Mouse (Mus musculus) naive thymus-derived CD4-positive, alpha-beta T cell, adult 2 months (primary cell): ENCODE data around the gene Olfr1148.

ENCODE experiments used
- DNase-seq: peaks from one replicate; pipeline ENCODE4 v3.0.0-alpha.2; 2011; ENCODE audit warnings: low read depth

Gene Olfr1148

GRCm38 (mm10) chr2:87830233-87830632, at the start of gene Olfr1148:
Olfr1148 (plus strand) TSS chr2:87830533.
- no peak for DNase-seq

DNA sequence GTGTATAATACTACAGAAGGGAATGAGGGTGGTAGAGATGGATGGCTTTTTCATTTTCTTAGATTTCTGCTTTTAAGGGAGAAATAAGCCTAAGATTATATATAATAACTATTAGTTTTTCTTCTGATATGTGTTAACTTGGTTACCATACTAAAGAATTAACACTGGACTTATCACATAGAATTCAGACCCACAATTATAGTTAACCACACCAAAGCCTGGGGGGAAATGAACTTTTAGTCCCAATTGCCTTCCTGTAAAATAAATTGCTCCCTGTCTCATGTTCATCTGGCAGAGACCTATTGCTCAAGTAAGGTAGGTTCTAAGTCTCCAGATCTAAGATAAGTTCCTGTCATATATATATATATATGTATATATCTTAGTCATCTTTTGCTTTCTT, 30.0 kb upstream of the Olfr1148 start, which contains the start of gene Olfr1143:
TSS of gene Olfr1143 (plus strand) at position 301 of the 400 bp plus-strand sequence.
- DNase-seq: no peak

DNA sequence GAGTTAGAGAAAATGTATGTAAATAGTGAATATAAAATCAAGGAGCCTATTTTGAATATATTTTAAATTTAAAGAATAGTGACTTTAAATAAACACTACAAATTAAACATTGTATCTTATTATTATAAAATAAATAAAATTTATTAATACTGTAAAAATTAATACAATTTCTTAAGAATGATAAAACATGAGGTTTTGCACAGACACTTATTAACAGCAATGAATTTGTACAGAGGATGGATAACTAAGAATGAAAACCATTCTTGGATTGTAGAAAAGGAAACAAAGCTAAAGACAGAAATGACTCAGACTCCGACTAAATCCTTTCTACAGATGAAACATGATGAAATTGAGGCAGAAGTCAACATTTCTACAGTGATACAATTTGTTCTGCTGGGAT, 20.8 kb upstream of the Olfr1148 start, which contains the start of gene Olfr1145:
TSS of gene Olfr1145 (plus strand) at position 301 of the 400 bp plus-strand sequence.
- no peak for DNase-seq

GRCm38 (mm10) chr2:87843693-87844092, 13.4 kb downstream of the Olfr1148 start, which contains the start of gene Olfr1150-ps1:
Olfr1150-ps1 (plus strand) TSS chr2:87843993.
- no peak for DNase-seq

GRCm38 (mm10) chr2:87855562-87855961, 25.2 kb downstream of the Olfr1148 start, which contains the start of gene Olfr1151:
Olfr1151 (plus strand) TSS chr2:87855862.
- no peak for DNase-seq

DNA sequence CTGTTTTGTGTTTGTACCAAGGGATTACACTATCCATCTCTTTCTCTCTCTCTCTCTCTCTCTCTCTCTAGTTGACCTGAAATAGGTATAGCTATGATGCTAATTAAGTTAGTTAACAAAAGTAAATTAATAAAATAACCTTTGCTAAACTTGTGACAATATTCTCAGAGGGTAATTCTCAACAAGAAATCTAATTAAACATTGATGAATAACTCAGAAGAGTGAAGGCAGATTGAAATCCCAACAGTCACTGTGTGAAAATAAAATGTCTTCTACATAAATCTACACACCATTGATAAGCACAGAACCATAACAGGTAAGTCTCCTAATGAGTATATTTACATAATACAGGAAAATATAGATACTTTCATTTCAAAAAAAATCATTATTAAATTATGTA, 35.9 kb downstream of the Olfr1148 start, which contains the start of gene Olfr1152:
TSS of gene Olfr1152 (plus strand) at position 301 of the 400 bp plus-strand sequence.
- DNase-seq: no peak
